Mouse (Mus musculus) lung, embryonic 15.5 days (tissue): Measurements from ENCODE around the gene Cbr4. TPM values are rescaled to one million over a fixed set of nuclear protein-coding genes. Genes with fewer than 3 reads are reported as not detected.

Source experiments
- ATAC-seq: fragments of 200-750 bp; cut with Nextera tagmentation; 2 replicates; pipeline ENCODE4 v1.8.0; 2017; ENCODE audit warnings: moderate number of reproducible peaks, borderline replicate concordance; ENCODE audit not compliant: low FRiP score, low TSS enrichment; ENCODE audit errors: extremely low read depth
- H3K27ac ChIP-seq: fragments of 300-500 bp; sonication (generic); 2 replicates; pipeline ENCODE4 v1.5.1; 2015; ENCODE audit warnings: moderate library complexity, mild to moderate bottlenecking, inconsistent platforms
- H3K27me3 ChIP-seq: fragments of 300-500 bp; sonication (generic); 2 replicates; pipeline ENCODE4 v1.6.1; 2015; ENCODE audit warnings: inconsistent platforms
- H3K36me3 ChIP-seq: fragments of 300-500 bp; sonication (generic); 2 replicates; pipeline ENCODE4 v1.6.1; 2015; ENCODE audit warnings: inconsistent platforms
- H3K4me1 ChIP-seq: fragments of 300-500 bp; sonication (generic); 2 replicates; pipeline ENCODE4 v1.6.1; 2015; ENCODE audit warnings: inconsistent platforms
- H3K4me2 ChIP-seq: fragments of 300-500 bp; sonication (generic); 2 replicates; pipeline ENCODE4 v1.6.1; 2015; ENCODE audit warnings: inconsistent platforms, mild to moderate bottlenecking, moderate library complexity
- H3K4me3 ChIP-seq: fragments of 300-500 bp; sonication (generic); 2 replicates; pipeline ENCODE4 v1.5.1; 2015; ENCODE audit warnings: mild to moderate bottlenecking, inconsistent platforms
- H3K9ac ChIP-seq: fragments of 300-500 bp; sonication (generic); 2 replicates; pipeline ENCODE4 v1.6.1; 2015; ENCODE audit warnings: inconsistent platforms
- H3K9me3 ChIP-seq: fragments of 300-500 bp; sonication (generic); 2 replicates; pipeline ENCODE4 v1.6.1; 2016; ENCODE audit warnings: inconsistent platforms
- WGBS: fragments of 180-500 bp; shearing (Covaris S2); methylation state at CpG from one replicate; pipeline ENCODE4 v1.1.7; 2015; 5-methylcytosine and 5-hydroxymethylcytosine counted together
- polyA plus RNA-seq: library from polyadenylated mRNA; unstranded; fragments of >200 nt; fragmentation: Nextera tagmentation; extraction: Ambion mirVana; gene quantifications from 2 replicates; pipeline ENCODE4 v1.2.1, GENCODE M21; 2015

The Cbr4 gene
- polyA plus RNA-seq, 1 experiment from 2014 or later: 31.7 TPM

DNA sequence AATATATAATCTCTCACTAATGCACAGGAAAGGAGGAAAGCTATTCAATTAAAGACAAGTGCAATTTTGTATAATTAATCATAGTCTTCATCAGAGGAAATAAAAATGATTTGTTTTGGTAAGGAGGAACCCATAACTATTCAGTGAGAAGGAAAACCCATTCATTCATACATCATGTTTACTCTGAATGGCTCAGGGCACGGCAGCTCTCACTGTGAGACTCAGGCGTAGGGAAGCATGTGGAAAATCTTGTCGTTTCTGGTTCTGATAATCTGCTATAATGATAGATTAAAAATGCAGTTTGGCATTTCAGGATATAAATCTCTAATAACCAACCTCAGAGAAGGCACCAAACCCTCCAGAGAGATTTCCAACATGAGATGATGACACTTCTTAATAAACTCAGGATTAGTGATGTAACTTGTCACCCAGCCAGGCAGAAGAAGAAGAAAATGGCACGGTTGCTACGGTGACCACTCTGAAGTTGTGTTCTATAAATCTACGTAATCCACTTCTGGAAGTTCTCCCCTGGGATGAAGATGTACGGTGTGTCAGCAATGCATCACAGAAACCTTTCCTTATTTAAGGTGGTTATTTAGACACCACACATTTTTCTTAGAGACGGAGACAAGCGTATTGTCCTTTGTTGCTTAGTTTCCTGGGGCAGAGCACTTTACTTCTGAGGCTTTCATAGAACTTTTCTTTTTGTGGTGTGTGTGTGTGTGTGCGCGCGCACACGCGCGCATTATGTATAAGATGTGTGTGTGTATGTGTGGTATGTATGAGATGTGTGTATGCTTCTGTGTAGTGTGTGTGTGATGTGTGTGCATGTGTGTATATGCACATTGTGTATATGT is 20.6 kb upstream of the Cbr4 start:
- 77% methylated on average over 15 of the region's 15 CpGs for WGBS
- no peak overlapping the region for H3K9ac ChIP-seq
- no peak overlapping the region for H3K27ac ChIP-seq
- no peak overlapping the region for H3K4me2 ChIP-seq
- ATAC-seq: no peak
- H3K9me3 ChIP-seq: no peaks in the 10 kb centered on the region
- H3K27me3 ChIP-seq: no peaks in the 10 kb centered on the region
- no peaks in the 10 kb centered on the region for H3K36me3 ChIP-seq
- H3K4me3 ChIP-seq: no peak overlapping the region
- H3K4me1 ChIP-seq: peaks cover 6% of the 10 kb centered on the region; the same call in 1 of the 2 replicates

DNA sequence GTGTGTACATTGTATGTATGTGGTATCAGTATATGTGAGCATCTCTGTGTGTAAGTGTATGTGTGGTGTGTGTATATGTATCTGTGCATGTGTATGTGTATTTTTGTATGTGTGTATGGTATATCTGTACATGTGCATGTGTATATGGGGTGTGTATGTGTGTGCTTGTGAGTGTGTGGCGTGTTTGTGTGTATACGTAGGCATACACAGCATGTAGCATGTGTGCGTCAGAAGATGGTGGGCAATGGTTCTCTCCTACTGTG is 20.1 kb upstream of the Cbr4 start:
- no peak for ATAC-seq
- whole genome bisulfite sequencing: 95% methylated on average over 3 of the region's 3 CpGs

DNA sequence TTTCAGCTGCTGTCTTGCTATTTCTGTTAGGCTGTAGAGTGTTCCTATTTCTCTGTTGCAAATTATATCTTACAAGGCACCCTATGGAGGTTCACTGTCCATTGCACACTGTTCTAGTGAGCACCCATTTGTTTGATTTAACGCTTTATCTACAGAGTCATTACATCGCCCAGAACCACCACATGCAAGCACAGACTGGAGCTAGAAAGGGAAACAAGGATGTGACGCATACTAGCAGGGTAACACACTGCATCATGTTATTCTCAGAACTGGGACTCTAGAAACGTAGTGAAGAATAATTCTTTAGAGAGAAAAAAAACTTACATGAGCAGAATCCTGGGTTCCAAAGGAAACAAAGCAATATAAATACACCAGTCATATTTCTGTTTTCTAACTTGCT is 17.3 kb upstream of the Cbr4 start:
- no peak overlapping the region for H3K4me2 ChIP-seq
- peaks cover 6% of the 10 kb centered on the region; the same call in 1 of the 2 replicates for H3K4me1 ChIP-seq
- no peaks in the 10 kb centered on the region for H3K9me3 ChIP-seq
- ATAC-seq: no peak
- H3K36me3 ChIP-seq: no peaks in the 10 kb centered on the region
- no peak overlapping the region for H3K9ac ChIP-seq
- no peak overlapping the region for H3K4me3 ChIP-seq
- no peak overlapping the region for H3K27ac ChIP-seq
- H3K27me3 ChIP-seq: no peaks in the 10 kb centered on the region
- WGBS: 83% methylated on average over 4 of the region's 4 CpGs

More for the DNA sequence above, 20.1 kb upstream of the Cbr4 start:
- Histone ChIP-seq H3K9me3 (no peaks in the 10 kb centered on the region), H3K9ac (no peak overlapping the region), H3K4me2 (no peak overlapping the region), H3K36me3 (no peaks in the 10 kb centered on the region), H3K4me1 (peaks cover 6% of the 10 kb centered on the region; the same call in 1 of the 2 replicates), H3K4me3 (no peak overlapping the region), H3K27ac (no peak overlapping the region), H3K27me3 (no peaks in the 10 kb centered on the region)

DNA sequence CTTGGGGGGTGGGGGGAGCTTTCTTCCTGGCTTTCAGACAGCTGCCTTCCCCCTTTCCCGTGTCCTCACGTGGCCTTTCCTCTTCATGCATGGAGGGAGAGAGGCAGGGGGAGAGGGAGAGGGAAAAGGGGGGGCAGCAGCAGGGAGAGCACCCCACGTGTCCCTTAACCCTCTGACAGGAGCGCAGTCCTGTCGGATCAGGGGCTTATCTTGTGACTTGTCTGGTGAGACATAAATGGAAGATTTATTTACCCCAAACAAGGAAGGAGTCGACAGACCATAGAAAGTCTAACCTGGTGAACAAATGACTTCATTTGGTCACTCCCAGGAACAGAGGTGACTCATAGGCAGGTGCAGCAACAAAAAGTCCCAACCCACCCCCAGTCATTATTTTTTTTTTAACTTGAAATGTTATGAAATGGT is 12.3 kb upstream of the Cbr4 start:
- H3K4me3 ChIP-seq: no peak overlapping the region
- no peaks in the 10 kb centered on the region for H3K9me3 ChIP-seq
- no peak overlapping the region for H3K27ac ChIP-seq
- no peak overlapping the region for H3K4me2 ChIP-seq
- 35% methylated on average over 6 of the region's 6 CpGs for WGBS
- no peaks in the 10 kb centered on the region for H3K36me3 ChIP-seq
- no peaks in the 10 kb centered on the region for H3K27me3 ChIP-seq
- no peak for ATAC-seq
- no peak overlapping the region for H3K9ac ChIP-seq
- peaks cover 10% of the 10 kb centered on the region for H3K4me1 ChIP-seq

DNA sequence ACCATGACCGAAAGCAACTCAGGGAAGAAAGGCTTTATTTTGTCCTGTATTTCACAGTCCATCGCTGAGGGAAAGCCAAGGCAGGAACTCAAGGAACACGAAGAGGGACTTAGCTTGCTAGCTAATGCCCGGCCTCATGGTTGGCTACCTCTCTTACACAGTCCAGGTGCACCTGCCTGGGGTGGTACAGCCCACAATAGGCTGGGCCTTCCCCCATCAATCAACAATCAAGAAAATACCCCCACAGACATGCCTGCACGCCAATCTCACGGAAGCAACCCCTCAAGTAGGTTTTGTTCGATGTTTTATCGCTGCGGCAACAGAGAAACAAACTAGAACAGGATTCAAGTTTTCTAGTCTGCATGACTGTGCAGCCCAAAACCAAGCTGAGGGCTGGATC is 11.4 kb upstream of the Cbr4 start:
- H3K4me3 ChIP-seq: no peak overlapping the region
- 74% methylated on average over 9 of the region's 9 CpGs for WGBS
- ATAC-seq: no peak
- no peaks in the 10 kb centered on the region for H3K27me3 ChIP-seq
- no peak overlapping the region for H3K9ac ChIP-seq
- H3K9me3 ChIP-seq: no peaks in the 10 kb centered on the region
- H3K4me1 ChIP-seq: peaks cover 10% of the 10 kb centered on the region
- no peak overlapping the region for H3K4me2 ChIP-seq
- no peaks in the 10 kb centered on the region for H3K36me3 ChIP-seq
- H3K27ac ChIP-seq: no peak overlapping the region

DNA sequence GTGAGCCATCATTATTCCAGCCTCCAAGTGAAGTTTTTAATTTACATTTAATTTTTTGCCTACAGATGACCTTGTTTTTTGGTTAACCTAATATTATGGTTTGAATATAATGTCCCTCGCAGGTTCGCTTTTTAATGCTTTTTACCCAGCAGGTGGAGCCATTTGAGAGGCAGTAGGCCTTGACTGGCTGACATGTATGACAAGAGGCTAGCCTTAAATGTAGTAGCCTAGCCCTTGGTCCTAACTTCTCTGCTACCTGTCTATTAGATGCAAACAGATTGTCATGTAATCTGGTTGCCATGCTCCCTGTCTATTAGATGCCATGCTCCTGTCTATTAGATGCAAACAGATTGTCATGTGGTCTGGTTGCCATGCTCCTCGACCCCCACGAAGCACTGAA is 9.4 kb upstream of the Cbr4 start:
- H3K4me1 ChIP-seq: peaks cover 10% of the 10 kb centered on the region
- H3K4me3 ChIP-seq: no peak overlapping the region
- H3K9ac ChIP-seq: no peak overlapping the region
- H3K4me2 ChIP-seq: no peak overlapping the region
- ATAC-seq: no peak
- H3K27me3 ChIP-seq: no peaks in the 10 kb centered on the region
- no peaks in the 10 kb centered on the region for H3K36me3 ChIP-seq
- H3K27ac ChIP-seq: no peak overlapping the region
- no peaks in the 10 kb centered on the region for H3K9me3 ChIP-seq
- WGBS: 82% methylated on average over 4 of the region's 4 CpGs

DNA sequence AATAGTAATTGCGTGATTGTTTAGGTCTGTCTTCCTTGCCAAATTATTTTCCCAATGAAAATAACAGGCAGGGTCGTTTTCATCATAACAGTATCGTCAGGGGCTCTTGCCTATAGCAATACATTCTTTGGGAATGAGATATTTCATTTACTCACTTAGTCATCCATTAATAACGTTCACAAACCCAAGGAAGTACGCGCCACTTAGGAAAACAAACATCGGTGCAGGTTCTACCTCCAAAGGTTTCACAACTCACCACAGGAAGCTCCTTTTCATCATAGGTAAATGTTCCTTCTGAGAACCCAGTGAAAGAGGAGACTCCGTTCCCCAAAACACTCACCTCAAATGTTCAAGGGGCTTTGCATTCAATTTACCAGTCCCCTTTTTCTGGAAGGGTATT is 8.7 kb upstream of the Cbr4 start:
- 50% methylated on average over 8 of the region's 8 CpGs for WGBS
- Histone ChIP-seq H3K4me2 (no peak overlapping the region), H3K4me3 (no peak overlapping the region), H3K9me3 (no peaks in the 10 kb centered on the region), H3K4me1 (peaks cover 10% of the 10 kb centered on the region), H3K36me3 (no peaks in the 10 kb centered on the region), H3K27ac (0 out of 2 replicates have a peak overlapping the region, but pooled peaks have one; percentile 15), H3K9ac (no peak overlapping the region), H3K27me3 (no peaks in the 10 kb centered on the region)
- no peak for ATAC-seq

DNA sequence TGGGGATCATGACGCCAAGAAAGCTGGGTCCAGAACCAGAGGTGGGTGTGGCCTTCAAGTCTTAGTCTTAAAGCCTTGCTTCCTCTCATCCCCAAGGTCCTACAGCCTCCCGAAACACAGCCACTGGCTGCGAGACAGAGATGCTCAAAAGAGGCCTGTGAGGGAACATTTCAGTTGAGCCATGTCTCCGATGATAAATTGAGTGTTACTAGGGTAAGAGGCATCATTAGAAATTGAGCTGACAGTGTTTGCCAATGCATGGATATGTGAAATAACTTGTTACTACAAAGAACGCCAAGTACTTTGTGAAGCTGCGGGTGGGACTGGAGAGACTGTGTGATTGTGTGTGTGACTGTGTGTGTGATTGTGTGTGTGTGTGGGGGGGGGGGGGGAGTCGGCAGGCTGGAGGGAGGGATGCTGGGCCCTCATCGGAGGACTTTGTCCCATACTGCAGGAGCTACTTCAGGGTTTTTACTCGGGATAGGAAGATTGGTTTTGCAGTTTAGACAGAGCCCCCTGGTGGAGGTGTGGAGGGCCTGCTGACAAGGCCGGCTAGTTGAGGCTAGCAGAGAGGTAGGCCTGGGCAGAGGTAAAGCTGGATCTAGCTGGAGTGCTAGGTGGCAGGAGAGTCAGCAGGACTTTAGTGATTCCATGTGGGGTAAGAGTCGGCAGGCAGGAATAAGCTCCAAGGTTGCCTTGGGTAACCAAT is 7.9 kb upstream of the Cbr4 start:
- Histone ChIP-seq H3K9ac (no peak overlapping the region), H3K4me3 (no peak overlapping the region), H3K27ac (no peak overlapping the region), H3K9me3 (no peaks in the 10 kb centered on the region), H3K27me3 (no peaks in the 10 kb centered on the region), H3K4me2 (no peak overlapping the region), H3K4me1 (peaks cover 10% of the 10 kb centered on the region), H3K36me3 (no peaks in the 10 kb centered on the region)
- 35% methylated on average over 11 of the region's 11 CpGs for WGBS
- ATAC-seq: peak; percentile 60; the same call in 1 of the 2 replicates

DNA sequence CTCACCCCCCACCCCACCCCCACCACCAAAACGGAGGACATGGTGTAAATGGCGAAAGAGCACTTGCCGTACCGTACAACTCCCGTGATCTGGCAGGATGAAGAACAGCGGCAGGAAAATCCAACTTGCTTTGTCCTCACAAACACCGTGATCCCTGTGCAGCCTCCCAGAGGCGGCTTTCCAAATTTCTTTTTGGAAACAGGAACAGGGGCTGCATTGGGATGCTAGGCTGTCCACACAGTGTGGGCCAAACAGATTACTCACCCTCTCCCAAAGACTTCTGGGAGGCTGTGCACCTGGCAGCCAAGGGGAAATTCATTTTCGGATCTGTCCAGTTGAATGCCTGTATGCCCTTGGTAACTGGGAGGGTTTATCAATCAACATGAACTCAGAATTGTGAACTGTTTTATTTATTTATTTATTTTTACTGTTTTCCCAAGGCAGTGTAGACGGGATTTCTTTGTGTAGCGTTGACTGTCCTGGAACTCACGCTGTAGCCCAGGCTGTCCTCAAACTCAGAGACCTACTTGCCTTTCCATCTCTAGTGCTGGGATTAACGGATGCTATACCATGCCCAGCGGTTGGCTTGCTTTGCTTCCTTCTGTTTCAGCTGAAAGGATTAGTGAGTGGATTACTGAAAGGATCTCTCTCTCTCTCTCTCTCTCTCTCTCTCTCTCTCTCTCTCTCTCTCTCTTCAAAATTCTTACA is 7.1 kb upstream of the Cbr4 start:
- H3K4me3 ChIP-seq: no peak overlapping the region
- H3K4me1 ChIP-seq: peaks cover 10% of the 10 kb centered on the region
- H3K36me3 ChIP-seq: no peaks in the 10 kb centered on the region
- 86% methylated on average over 14 of the region's 14 CpGs for WGBS
- H3K9ac ChIP-seq: no peak overlapping the region
- no peak overlapping the region for H3K27ac ChIP-seq
- no peaks in the 10 kb centered on the region for H3K27me3 ChIP-seq
- no peaks in the 10 kb centered on the region for H3K9me3 ChIP-seq
- ATAC-seq: no peak
- H3K4me2 ChIP-seq: no peak overlapping the region

DNA sequence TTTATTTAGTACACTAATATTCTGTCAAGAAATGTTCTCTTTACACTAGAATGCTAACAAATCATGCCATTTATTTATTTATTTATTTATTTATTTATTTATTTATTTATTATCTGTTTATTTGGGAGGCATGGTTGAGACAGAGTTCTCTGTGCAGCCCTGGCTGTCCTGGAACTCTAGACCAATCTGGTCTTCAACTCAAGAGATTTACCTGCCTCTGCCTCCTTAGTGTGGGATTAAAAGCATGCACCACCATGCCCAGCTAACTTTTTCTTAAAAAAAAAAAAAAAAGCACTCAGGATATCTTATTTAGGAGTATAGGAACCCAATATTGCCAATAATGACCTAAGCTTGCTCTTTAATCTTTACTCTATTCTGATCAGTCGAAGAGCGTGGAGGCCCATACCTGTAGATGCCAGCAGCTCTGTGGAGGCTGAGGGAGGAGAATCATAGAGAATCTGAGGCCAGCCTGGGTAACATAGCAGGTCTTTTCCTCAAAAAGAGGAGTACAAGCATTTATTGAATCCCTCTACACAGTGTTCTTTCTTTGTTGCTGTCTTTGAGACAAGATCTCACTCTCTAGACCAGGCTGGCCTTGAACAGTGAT is 508 bp upstream of the Cbr4 start:
- Histone ChIP-seq H3K9me3 (no peaks in the 10 kb centered on the region), H3K27me3 (no peaks in the 10 kb centered on the region), H3K9ac (no peak overlapping the region), H3K4me1 (peaks cover 4% of the 10 kb centered on the region; the same call in 1 of the 2 replicates), H3K27ac (peak overlapping the region; percentile 95; the same call in 1 of the 2 replicates), H3K4me3 (peak overlapping the region; percentile 65; the same call in 1 of the 2 replicates), H3K4me2 (peak overlapping the region; percentile 63; the same call in 1 of the 2 replicates), H3K36me3 (no peaks in the 10 kb centered on the region)
- no peak; the same call in 1 of the 2 replicates for ATAC-seq
- WGBS: 97% methylated on average over 2 of the region's 2 CpGs

DNA sequence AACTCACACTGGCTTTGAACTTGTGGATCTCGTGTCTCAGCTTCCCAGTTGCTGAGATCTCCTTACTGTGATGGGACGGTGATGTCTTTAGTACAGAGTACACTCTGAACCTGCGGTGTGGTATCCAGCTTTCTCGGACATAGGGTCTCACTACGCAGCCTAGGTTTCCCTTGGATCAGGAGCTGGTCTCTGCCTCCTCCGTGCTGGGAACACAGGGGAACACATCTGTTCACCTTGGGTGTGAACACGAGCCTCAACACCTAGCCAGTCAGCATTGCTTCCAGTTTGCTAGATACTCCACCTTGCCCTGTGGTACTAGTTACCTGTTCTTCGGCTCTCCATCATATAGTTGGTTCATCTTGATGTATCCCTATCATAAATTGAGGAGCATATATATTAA is 1.1 kb downstream of the Cbr4 start:
- Histone ChIP-seq H3K9me3 (no peaks in the 10 kb centered on the region), H3K4me2 (peak overlapping the region; percentile 63), H3K36me3 (0 out of 2 replicates have a peak, but pooled peaks cover 5% of the 10 kb centered on the region), H3K27ac (no peak overlapping the region), H3K27me3 (no peaks in the 10 kb centered on the region), H3K4me3 (peak overlapping the region; percentile 65), H3K4me1 (peaks cover 4% of the 10 kb centered on the region; the same call in 1 of the 2 replicates), H3K9ac (no peak overlapping the region)
- ATAC-seq: no peak
- 90% methylated on average over 8 of the region's 8 CpGs for WGBS
